Mouse (Mus musculus) ES-Bruce4 (cell line): ENCODE results near the gene Por. TPM values are rescaled to one million over a fixed set of nuclear protein-coding genes. Genes with fewer than 3 reads are reported as not detected.

ENCODE experiments used
- H3K27ac ChIP-seq: 2 replicates; pipeline ENCODE4 v1.5.1; 2012; ENCODE audit warnings: low read length, inconsistent platforms; ENCODE audit not compliant: insufficient read depth
- H3K27me3 ChIP-seq: 2 replicates; pipeline ENCODE4 v1.6.1; 2012; ENCODE audit warnings: mild to moderate bottlenecking, low read length, inconsistent platforms; ENCODE audit not compliant: control insufficient read depth, poor library complexity, insufficient read depth, severe bottlenecking
- H3K36me3 ChIP-seq: 2 replicates; pipeline ENCODE4 v1.6.1; 2012; ENCODE audit warnings: inconsistent platforms, mild to moderate bottlenecking, low read length, moderate library complexity; ENCODE audit not compliant: control insufficient read depth, poor library complexity, insufficient read depth, severe bottlenecking
- H3K4me1 ChIP-seq: one replicate; pipeline ENCODE4 v1.8.1; 2011; ENCODE audit warnings: low read length; ENCODE audit not compliant: control insufficient read depth, insufficient read depth
- H3K4me3 ChIP-seq: 2 replicates; pipeline ENCODE4 v1.5.1; 2011; ENCODE audit warnings: low read depth, mild to moderate bottlenecking, low read length
- H3K9ac ChIP-seq: 2 replicates; pipeline ENCODE4 v1.6.1; 2012; ENCODE audit warnings: low read depth, mild to moderate bottlenecking, inconsistent platforms; ENCODE audit not compliant: poor library complexity, severe bottlenecking
- H3K9me3 ChIP-seq: replicated peaks from 2 replicates; pipeline ENCODE4 v1.6.1; 2012; ENCODE audit warnings: mild to moderate bottlenecking, low read length, inconsistent platforms; ENCODE audit not compliant: control insufficient read depth, poor library complexity, insufficient read depth, severe bottlenecking
- CTCF ChIP-seq: IDR thresholded peaks from one replicate; pipeline ENCODE4 v1.8.1; 2011; ENCODE audit warnings: low read depth, low read length
- EP300 ChIP-seq: IDR thresholded peaks from 2 replicates; pipeline ENCODE4 v1.6.1; 2011; ENCODE audit warnings: low read depth, low read length; ENCODE audit not compliant: insufficient read depth
- POLR2A ChIP-seq: IDR thresholded peaks from one replicate; pipeline ENCODE4 v1.8.1; 2011; ENCODE audit warnings: low read length; ENCODE audit not compliant: insufficient read depth
- polyA plus RNA-seq: library from polyadenylated mRNA; stranded (reverse); fragments of >200 nt; gene quantifications from 2 replicates; pipeline ENCODE4 v1.2.4, GENCODE M21; 2011; ENCODE audit warnings: low read depth; ENCODE audit not compliant: missing spikeins, insufficient read depth, insufficient read length

Por gene
- polyA plus RNA-seq, 1 experiment, result 41.4 TPM

DNA sequence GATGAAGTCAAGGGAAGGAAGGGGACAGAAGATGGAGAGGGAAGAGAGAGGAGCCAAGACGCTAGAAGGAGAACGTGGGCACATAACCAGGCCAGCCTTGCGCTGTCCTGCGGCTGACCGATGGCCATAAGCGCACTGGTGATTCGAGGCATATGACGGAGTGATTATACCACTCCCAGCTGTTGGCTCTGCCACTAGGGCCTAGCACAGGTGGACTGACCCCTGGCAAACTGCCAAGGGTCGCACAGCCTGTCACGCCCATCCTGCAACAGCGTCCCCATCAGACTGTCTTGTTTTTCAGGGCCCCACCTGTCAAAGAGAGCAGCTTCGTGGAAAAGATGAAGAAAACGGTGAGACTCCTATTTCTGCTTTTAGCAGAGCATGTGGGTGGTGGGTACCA is 58.5 kb downstream of the Por start:
- H3K27me3 ChIP-seq, result no peaks in the 10 kb centered on the region
- no peak overlapping the region for H3K27ac ChIP-seq
- H3K9ac ChIP-seq, result no peak overlapping the region
- no peaks in the 10 kb centered on the region for H3K36me3 ChIP-seq
- TF ChIP-seq CTCF (no peak), POLR2A (no peak), EP300 (no peak)
- no peak overlapping the region for H3K4me3 ChIP-seq
- peaks cover 6% of the 10 kb centered on the region for H3K4me1 ChIP-seq
- H3K9me3 ChIP-seq, result no peaks in the 10 kb centered on the region

GRCm38 (mm10) chr5:135729351-135729750 is 59.5 kb downstream of the Por start:
- Histone ChIP-seq H3K36me3 (no peaks in the 10 kb centered on the region), H3K9me3 (no peaks in the 10 kb centered on the region), H3K4me3 (no peak overlapping the region), H3K9ac (no peak overlapping the region), H3K4me1 (peaks cover 3% of the 10 kb centered on the region), H3K27ac (no peak overlapping the region), H3K27me3 (no peaks in the 10 kb centered on the region)
- no peak for TF ChIP-seq EP300
- TF ChIP-seq CTCF, result no peak
- TF ChIP-seq POLR2A, result no peak

DNA sequence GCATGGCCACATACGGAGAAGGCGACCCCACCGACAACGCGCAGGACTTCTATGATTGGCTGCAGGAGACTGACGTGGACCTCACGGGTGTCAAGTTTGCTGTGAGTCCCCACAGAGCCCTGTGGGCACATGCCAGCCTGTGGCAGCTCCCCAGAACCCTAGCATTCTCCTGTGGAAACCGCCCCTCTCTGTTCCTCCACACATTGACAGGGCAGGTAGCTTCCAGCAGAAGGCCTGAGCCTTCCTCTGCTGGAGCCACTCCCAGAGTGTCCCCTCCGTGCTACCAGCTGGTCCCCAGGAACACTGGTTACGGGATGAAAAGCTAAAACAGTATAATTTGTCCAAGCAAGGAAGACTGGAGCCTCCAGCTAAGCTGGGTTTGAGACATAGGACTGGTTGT is 60.4 kb downstream of the Por start:
- Histone ChIP-seq H3K9ac (no peak overlapping the region), H3K4me1 (peaks cover 4% of the 10 kb centered on the region), H3K9me3 (no peaks in the 10 kb centered on the region), H3K27me3 (no peaks in the 10 kb centered on the region), H3K36me3 (0 out of 2 replicates have a peak, but pooled peaks cover 2% of the 10 kb centered on the region), H3K4me3 (no peak overlapping the region), H3K27ac (no peak overlapping the region)
- TF ChIP-seq CTCF (no peak), EP300 (no peak), POLR2A (no peak)

DNA sequence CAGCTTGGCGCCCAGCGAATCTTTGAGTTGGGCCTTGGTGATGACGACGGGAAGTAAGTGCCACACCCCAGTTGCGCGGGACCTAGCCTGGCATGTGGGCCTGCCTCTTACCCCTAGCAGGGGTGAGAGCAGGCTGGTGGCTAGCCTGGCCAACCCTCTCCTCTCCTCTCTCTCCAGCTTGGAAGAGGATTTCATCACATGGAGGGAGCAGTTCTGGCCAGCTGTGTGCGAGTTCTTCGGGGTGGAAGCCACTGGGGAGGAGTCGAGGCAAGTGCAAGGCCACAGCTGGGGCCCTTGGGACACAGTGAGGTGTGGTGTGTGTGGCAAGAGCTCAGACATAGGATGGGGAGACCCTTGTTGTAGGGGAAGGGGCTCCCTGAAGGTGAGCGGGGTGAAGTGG is 61.1 kb downstream of the Por start:
- Histone ChIP-seq H3K4me1 (peaks cover 4% of the 10 kb centered on the region), H3K27me3 (no peaks in the 10 kb centered on the region), H3K9ac (no peak overlapping the region), H3K27ac (no peak overlapping the region), H3K9me3 (no peaks in the 10 kb centered on the region), H3K36me3 (0 out of 2 replicates have a peak, but pooled peaks cover 4% of the 10 kb centered on the region), H3K4me3 (no peak overlapping the region)
- TF ChIP-seq CTCF, result no peak
- TF ChIP-seq EP300, result no peak
- TF ChIP-seq POLR2A, result no peak

GRCm38 (mm10) chr5:135731322-135731721 is 61.5 kb downstream of the Por start:
- H3K9me3 ChIP-seq, result no peaks in the 10 kb centered on the region
- H3K4me3 ChIP-seq, result no peak overlapping the region
- no peak overlapping the region for H3K27ac ChIP-seq
- H3K27me3 ChIP-seq, result no peaks in the 10 kb centered on the region
- H3K36me3 ChIP-seq, result 0 out of 2 replicates have a peak, but pooled peaks cover 4% of the 10 kb centered on the region
- TF ChIP-seq EP300 (no peak), CTCF (no peak), POLR2A (no peak)
- H3K4me1 ChIP-seq, result peaks cover 4% of the 10 kb centered on the region
- H3K9ac ChIP-seq, result no peak overlapping the region

GRCm38 (mm10) chr5:135733071-135733470 is 63.2 kb downstream of the Por start:
- H3K27me3 ChIP-seq, result no peaks in the 10 kb centered on the region
- peaks cover 8% of the 10 kb centered on the region for H3K4me1 ChIP-seq
- 0 out of 2 replicates have a peak, but pooled peaks cover 4% of the 10 kb centered on the region for H3K36me3 ChIP-seq
- H3K4me3 ChIP-seq, result peak overlapping the region; percentile 53
- H3K27ac ChIP-seq, result no peak overlapping the region
- no peak for TF ChIP-seq EP300
- no peak for TF ChIP-seq POLR2A
- no peak for TF ChIP-seq CTCF
- no peak overlapping the region for H3K9ac ChIP-seq
- no peaks in the 10 kb centered on the region for H3K9me3 ChIP-seq
